Mouse (Mus musculus): ENCODE measurements around the gene Prss57.

DNA sequence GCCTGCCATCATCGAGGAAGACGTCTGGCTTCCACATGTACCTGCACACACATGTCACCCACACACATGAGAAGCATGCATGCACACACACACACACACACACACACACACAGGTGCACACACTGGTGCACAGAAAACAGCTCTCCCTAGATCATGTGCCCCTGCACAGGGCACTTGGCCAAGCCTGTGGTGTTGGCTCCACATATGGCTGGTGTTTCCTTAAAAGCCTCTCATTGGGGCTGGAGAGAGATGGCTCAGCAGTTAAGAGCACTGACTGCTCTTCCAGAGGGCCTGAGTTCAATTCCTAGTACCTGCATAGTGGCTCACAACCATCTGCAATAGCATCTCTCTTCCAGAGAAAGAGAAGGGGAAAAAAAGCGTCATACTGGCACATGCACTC is 40.8 kb upstream of the Prss57 start:
- TF ChIP-seq CTCF (IDR thresholded peaks at IDR 0.05; ENCODE audit: low read depth, low read length): no peak
- TF ChIP-seq GATA1 (IDR thresholded peaks at IDR 0.05; ENCODE audit: borderline replicate concordance, low read length): no peak
- no peak for TF ChIP-seq POLR2AphosphoS5 (IDR thresholded peaks at IDR 0.05; ENCODE audit: insufficient replicate concordance, low read depth, low read length)
- TF ChIP-seq TAL1 (conservative IDR thresholded peaks at IDR 0.05; ENCODE audit: low read depth, low read length): no peak
- no peak for TF ChIP-seq GATA2 (IDR thresholded peaks at IDR 0.05; ENCODE audit: borderline replicate concordance, low read depth, low read length)

Data from G1E (cell line).